Mouse (Mus musculus) ES-E14 (cell line): Measurements from ENCODE around the gene Tex33.

Experiments
- CHD2 ChIP-seq: IDR thresholded peaks from 2 replicates; pipeline ENCODE4 v1.6.1; 2014; ENCODE audit warnings: mild to moderate bottlenecking, low read depth, low read length, inconsistent platforms
- HCFC1 ChIP-seq: IDR thresholded peaks from 2 replicates; pipeline ENCODE4 v1.6.1; 2012; ENCODE audit warnings: low read length, inconsistent platforms, borderline replicate concordance; ENCODE audit not compliant: insufficient read depth
- MAFK ChIP-seq: IDR thresholded peaks from 2 replicates; pipeline ENCODE4 v1.6.1; 2014; ENCODE audit warnings: mild to moderate bottlenecking, low read depth, low read length, inconsistent platforms; ENCODE audit not compliant: insufficient read depth
- ZC3H11A ChIP-seq: IDR thresholded peaks from 2 replicates; pipeline ENCODE4 v1.6.1; 2012; ENCODE audit warnings: low read depth, mild to moderate bottlenecking, inconsistent platforms, low read length, borderline replicate concordance
- ZNF384 ChIP-seq: IDR thresholded peaks from 2 replicates; pipeline ENCODE4 v1.6.1; 2012; ENCODE audit warnings: low read depth, low read length, inconsistent platforms

DNA sequence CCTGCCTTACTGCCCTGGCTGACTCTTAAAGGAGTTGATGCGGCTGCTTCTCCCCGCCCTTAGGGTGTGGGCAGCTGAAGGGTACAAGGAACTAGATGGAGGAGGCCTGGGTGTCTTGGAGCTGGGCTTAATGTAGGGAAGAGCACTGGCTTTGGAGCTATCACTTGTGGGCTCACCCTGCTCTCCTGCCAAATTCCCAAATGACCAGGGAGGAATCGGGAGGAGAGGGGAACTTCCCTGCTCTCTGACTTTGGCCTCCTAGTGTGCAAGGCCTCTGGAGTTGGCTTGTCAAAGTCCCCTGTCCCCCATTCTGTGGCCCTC, 33.4 kb upstream of the Tex33 start:
- TF ChIP-seq CHD2 = no peak
- TF ChIP-seq ZNF384 = no peak
- TF ChIP-seq HCFC1 = no peak
- no peak for TF ChIP-seq ZC3H11A
- TF ChIP-seq MAFK = no peak
